Mouse (Mus musculus) small intestine, adult 2 months (tissue): Measurements from ENCODE around the gene Nde1.

Source experiments
- CTCF ChIP-seq: fragments of 200-500 bp; IDR thresholded peaks from 2 replicates; pipeline ENCODE4 v1.5.1; 2012; ENCODE audit warnings: low read depth, mild to moderate bottlenecking, control low read depth, inconsistent platforms, low read length, moderate library complexity, mixed read lengths; ENCODE audit not compliant: insufficient replicate concordance, insufficient read length; ENCODE audit errors: extremely low read depth
- POLR2A ChIP-seq: fragments of 200-500 bp; IDR thresholded peaks from 2 replicates; pipeline ENCODE4 v1.6.1; 2012; ENCODE audit warnings: low read depth, mild to moderate bottlenecking, control low read depth, inconsistent platforms, low read length, moderate library complexity

DNA sequence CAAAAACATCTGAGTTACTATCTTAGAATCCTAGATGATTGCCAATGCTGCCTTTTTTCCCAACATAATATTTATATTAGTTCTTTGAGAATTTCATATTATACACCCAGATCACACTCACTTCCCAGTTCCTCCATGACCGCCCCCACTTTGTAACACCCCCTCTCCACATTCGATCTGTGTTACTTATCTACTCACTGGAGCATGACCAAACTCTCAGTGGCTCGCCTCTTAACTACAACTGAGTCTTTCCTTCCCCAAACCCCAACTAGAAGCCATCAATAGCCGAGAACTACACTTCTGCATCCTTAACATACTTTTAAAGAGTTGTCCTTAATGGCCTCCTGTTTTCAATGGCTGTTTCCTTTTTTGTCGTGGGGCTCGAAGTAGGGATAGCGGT is 41.5 kb upstream of the Nde1 start:
- TF ChIP-seq CTCF = no peak
- no peak for TF ChIP-seq POLR2A
